Mouse (Mus musculus) stomach, postnatal 0 days (tissue): ENCODE results near the gene Mynn.

Experiments used
- CTCF ChIP-seq: IDR thresholded peaks from 2 replicates; pipeline ENCODE4 v1.5.1; 2016; ENCODE audit warnings: antibody characterized with exemption, low read depth, mild to moderate bottlenecking, moderate library complexity
- EP300 ChIP-seq: optimal IDR thresholded peaks from 2 replicates; pipeline ENCODE3; 2016; ENCODE audit warnings: antibody characterized with exemption

DNA sequence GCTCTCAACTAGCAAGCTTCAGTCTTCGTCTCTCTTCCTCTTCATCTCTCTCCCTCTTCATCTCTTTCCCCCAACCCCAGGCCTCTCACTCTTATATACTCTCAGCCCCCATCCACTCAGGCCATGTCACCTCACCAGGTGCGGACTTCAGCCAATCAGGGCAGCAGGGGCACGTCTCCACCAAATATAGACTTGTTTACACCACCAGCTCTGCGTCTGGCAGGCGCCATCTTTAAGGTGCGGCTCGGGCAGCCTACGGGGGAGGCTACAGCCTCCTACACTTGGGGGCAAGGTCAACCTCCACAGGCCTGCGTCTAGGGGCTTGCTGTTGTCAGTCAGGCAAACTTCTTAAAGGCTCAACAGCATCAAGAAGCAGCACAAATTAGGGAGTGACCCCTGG lies 56.6 kb downstream of the Mynn start:
- TF ChIP-seq CTCF, result no peak
- TF ChIP-seq EP300, result no peak
